Mouse (Mus musculus) cortical plate, adult 2 months (tissue): ENCODE results near the gene Tuba3a. TPM values are rescaled to one million over a fixed set of nuclear protein-coding genes. Genes with fewer than 3 reads are reported as not detected.
A peak's percentile ranks its signal among the peaks of the same experiment; 100 is the strongest.

ENCODE experiments used
- H3K27ac ChIP-seq: fragments of 200-500 bp; 2 replicates; pipeline ENCODE4 v1.5.1; 2012; ENCODE audit warnings: low read length, control low read depth, inconsistent platforms; ENCODE audit not compliant: insufficient read depth
- H3K4me1 ChIP-seq: fragments of 200-500 bp; 2 replicates; pipeline ENCODE4 v1.6.1; 2011; ENCODE audit warnings: low read length; ENCODE audit not compliant: control insufficient read depth, insufficient read depth
- H3K4me3 ChIP-seq: fragments of 200-500 bp; 2 replicates; pipeline ENCODE4 v1.5.1; 2011; ENCODE audit warnings: mild to moderate bottlenecking, low read length, control low read depth; ENCODE audit not compliant: insufficient read depth
- CTCF ChIP-seq: fragments of 200-500 bp; IDR thresholded peaks from 2 replicates; pipeline ENCODE4 v1.5.1; 2011; ENCODE audit warnings: mild to moderate bottlenecking, control low read depth, low read length; ENCODE audit not compliant: insufficient read depth; ENCODE audit errors: extremely low read depth
- POLR2A ChIP-seq: fragments of 200-500 bp; IDR thresholded peaks from 2 replicates; pipeline ENCODE4 v1.6.1; 2011; ENCODE audit warnings: mild to moderate bottlenecking, low read length, control low read depth; ENCODE audit not compliant: insufficient read depth; ENCODE audit errors: extremely low read depth
- polyA plus RNA-seq: library from polyadenylated mRNA; depleted of rRNA; stranded (reverse); fragments of >200 nt; gene quantifications from 2 replicates; pipeline ENCODE4 v1.2.3, GENCODE M21; 2012

The Tuba3a gene
- polyA plus RNA-seq, 1 experiment = not detected

- no peak within 1 kb of the TSS for H3K27ac ChIP-seq
- no peaks in the 10 kb centered on the region for H3K4me1 ChIP-seq
- H3K4me3 ChIP-seq = no peak within 1 kb of the TSS
- TF ChIP-seq POLR2A (no peak), CTCF (no peak)
Measured at GRCm38 (mm10) chr6:125320323-125320722, 34.5 kb upstream of the Tuba3a start, which contains the start of gene Scnn1a. TSS of gene Scnn1a (plus strand) at chr6:125320659.

- no peak overlapping the region for H3K27ac ChIP-seq
- TF ChIP-seq POLR2A (no peak), CTCF (no peak)
- H3K4me1 ChIP-seq = no peaks in the 10 kb centered on the region
- no peak overlapping the region for H3K4me3 ChIP-seq
Measured at GRCm38 (mm10) chr6:125319919-125320296, 34.1 kb upstream of the Tuba3a start.

DNA sequence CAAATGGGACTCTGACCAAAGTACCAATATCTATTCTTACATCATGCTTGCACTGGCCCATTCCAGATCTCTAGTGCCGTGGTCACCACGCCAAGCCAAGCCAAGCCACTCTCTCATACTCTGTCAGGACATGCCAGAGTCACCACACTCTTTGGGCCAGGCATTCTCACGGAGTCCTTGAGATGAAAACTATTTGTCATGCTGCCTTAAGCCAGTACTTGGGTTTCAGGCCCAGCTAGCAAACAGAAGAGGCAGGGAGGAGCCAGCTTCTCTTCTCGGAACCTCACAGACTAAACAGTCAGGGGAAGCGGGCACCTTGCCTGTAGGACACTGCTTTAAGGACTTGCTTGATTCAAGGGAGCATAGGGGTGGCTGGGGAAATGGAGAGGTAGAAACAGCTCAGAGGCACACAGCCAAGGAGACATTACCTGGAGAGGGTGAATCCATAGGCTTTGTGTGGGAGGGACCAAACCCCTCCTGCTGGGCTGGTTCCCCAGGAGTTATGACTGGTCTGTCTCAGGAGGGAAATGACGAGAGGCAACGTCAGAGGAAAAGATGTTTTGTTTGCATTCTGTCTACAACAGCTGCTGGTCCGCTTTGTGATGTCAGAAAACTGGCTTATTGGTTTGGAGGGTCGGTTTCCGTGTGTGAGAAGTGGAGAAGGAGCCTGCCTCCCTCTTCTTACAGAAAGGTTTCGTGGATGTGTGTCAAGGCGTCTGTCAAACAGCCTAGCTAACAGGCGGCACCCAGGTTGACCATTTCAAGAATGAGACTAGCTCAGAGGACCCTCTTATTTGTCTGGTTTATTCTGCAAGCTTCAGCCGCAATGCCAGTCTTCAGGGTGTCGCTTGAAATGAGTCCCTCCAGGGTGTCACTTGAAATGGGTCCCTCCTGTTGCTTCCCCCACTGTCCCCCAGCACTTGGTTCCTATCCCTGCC, 33.4 kb upstream of the Tuba3a start:
- Histone ChIP-seq H3K4me1 (no peaks in the 10 kb centered on the region), H3K4me3 (no peak overlapping the region), H3K27ac (no peak overlapping the region)
- no peak for TF ChIP-seq POLR2A
- no peak for TF ChIP-seq CTCF

- Histone ChIP-seq H3K4me1 (peaks cover 2% of the 10 kb centered on the region; the same call in 1 of the 2 replicates), H3K27ac (no peak overlapping the region), H3K4me3 (no peak overlapping the region)
- TF ChIP-seq POLR2A (no peak), CTCF (no peak)
Measured at GRCm38 (mm10) chr6:125317077-125317476, 31.2 kb upstream of the Tuba3a start.

DNA sequence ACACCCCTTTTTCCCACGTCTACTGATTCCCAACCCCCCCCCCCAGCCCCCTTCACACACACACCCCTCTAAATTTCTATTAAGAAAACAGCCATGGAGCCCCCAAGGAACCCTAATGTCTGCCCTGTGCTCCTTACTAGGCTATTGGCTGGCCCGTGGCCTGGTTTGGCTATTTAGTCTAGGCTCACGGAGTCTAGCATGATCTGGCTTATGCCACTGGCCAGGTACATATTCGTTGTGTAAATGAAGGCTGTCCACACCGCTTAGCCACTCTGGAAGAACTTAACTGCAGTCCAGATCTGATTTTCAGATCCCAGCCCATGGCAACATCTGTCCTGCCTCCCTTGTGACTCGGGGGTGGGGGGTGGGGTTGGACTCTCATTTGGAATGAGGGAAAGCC, 28.9 kb upstream of the Tuba3a start:
- H3K4me1 ChIP-seq = peaks cover 2% of the 10 kb centered on the region; the same call in 1 of the 2 replicates

DNA sequence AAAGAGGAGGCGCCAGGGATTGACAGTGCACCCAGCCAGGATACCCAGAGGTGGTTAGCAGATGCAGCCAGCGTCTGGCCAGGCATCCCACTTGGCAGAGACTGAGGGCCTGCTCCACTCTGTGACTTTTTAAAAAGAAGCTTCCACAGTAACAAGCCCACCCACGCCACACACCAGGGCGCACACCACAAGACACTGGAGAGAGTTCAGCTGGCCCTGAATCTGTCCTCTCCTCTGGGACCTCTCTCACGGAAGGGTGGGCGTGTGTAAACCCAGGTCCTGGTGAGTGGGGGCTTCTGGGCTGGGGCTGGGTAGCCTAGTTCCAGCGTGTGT, 28.4 kb upstream of the Tuba3a start:
- Histone ChIP-seq H3K27ac (no peak overlapping the region), H3K4me3 (peak overlapping the region; percentile 30; the same call in 1 of the 2 replicates), H3K4me1 (peaks cover 2% of the 10 kb centered on the region; the same call in 1 of the 2 replicates)
- TF ChIP-seq CTCF (no peak), POLR2A (no peak)

More for the DNA sequence above, 28.9 kb upstream of the Tuba3a start:
- no peak overlapping the region for H3K4me3 ChIP-seq
- H3K27ac ChIP-seq = no peak overlapping the region
- TF ChIP-seq POLR2A (no peak), CTCF (no peak)

GRCm38 (mm10) chr6:125313546-125314230, 27.8 kb upstream of the Tuba3a start, which contains the start of gene Ltbr:
TSS of gene Ltbr (minus strand) at chr6:125313885.
- H3K27ac ChIP-seq = no peak within 1 kb of the TSS
- TF ChIP-seq CTCF (no peak), POLR2A (no peak)

DNA sequence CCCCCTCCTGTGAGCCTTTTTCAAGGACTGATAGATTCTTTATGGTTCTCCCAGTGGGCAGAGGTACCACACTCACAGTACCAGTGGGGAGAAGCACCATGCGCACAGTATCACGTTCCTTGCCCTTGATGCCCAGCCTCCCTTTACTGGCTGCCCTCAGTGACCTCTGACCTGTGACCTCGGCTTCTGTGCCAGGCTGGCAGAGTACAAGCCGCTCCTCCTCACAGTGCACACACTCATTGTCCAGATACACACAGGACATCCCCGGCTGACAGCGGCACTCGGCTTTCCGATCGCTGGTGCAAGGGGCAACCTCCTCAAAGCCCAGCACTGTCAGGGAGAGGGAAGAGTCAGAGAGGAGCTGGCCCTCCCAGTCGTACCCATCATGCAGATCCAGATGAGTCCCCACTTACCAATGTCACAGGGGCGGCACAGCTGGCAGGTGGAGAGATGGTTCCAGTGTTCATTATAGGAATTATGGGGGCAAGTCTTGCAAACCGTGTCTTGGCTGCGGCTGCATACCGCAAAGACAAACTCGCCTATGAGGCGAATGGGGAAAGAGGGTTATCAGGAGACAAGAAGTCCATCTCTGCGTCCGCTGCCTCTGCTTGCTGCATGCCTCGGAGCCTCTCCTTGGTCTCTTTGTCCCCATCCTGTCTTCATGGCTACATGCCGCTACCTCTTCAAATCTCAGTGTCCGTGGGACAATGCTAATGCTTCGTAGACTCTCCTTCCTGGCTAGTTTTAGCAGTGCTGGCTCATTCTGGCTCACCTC, 26.9 kb upstream of the Tuba3a start:
- Histone ChIP-seq H3K27ac (no peak overlapping the region), H3K4me1 (peaks cover 2% of the 10 kb centered on the region; the same call in 1 of the 2 replicates), H3K4me3 (peak overlapping the region; percentile 30)
- TF ChIP-seq POLR2A (no peak), CTCF (no peak)

More at GRCm38 (mm10) chr6:125313546-125314230, 27.8 kb upstream of the Tuba3a start, which contains the start of gene Ltbr:
- Histone ChIP-seq H3K4me1 (peaks cover 2% of the 10 kb centered on the region; the same call in 1 of the 2 replicates), H3K4me3 (peak within 1 kb of the TSS; percentile 30)

- TF ChIP-seq CTCF = no peak
- no peak for TF ChIP-seq POLR2A
- Histone ChIP-seq H3K4me1 (peaks cover 2% of the 10 kb centered on the region; the same call in 1 of the 2 replicates), H3K27ac (no peak overlapping the region), H3K4me3 (no peak overlapping the region)
Measured at GRCm38 (mm10) chr6:125312171-125312570, 26.3 kb upstream of the Tuba3a start.
